Mouse (Mus musculus) hindbrain, postnatal 0 days (tissue): ENCODE data around the gene Galnt10. TPM values are rescaled to one million over a fixed set of nuclear protein-coding genes. Genes with fewer than 3 reads are reported as not detected.

Experiments used
- ATAC-seq: fragments of 200-750 bp; cut with Nextera tagmentation; 2 replicates; pipeline ENCODE4 v1.8.0; 2017; ENCODE audit warnings: mild to moderate bottlenecking, moderate TSS enrichment, moderate library complexity
- DNase-seq: peaks from one replicate; pipeline ENCODE4 v3.0.0-alpha.2; 2015; ENCODE audit warnings: low spot score
- H3K27ac ChIP-seq: fragments of 300-500 bp; sonication (generic); 2 replicates; pipeline ENCODE4 v1.5.1; 2014; ENCODE audit warnings: mild to moderate bottlenecking
- H3K27me3 ChIP-seq: fragments of 300-500 bp; sonication (generic); 2 replicates; pipeline ENCODE4 v1.6.1; 2014; ENCODE audit warnings: low read length, mixed read lengths; ENCODE audit not compliant: insufficient read depth
- H3K36me3 ChIP-seq: fragments of 300-500 bp; sonication (generic); 2 replicates; pipeline ENCODE4 v1.6.1; 2014; ENCODE audit warnings: low read length, mixed read lengths; ENCODE audit not compliant: insufficient read depth
- H3K4me1 ChIP-seq: fragments of 300-500 bp; sonication (generic); 2 replicates; pipeline ENCODE4 v1.6.1; 2014; ENCODE audit warnings: antibody characterized with exemption, low read length, mixed read lengths; ENCODE audit not compliant: insufficient read depth
- H3K4me2 ChIP-seq: fragments of 300-500 bp; sonication (generic); 2 replicates; pipeline ENCODE4 v1.6.1; 2014; ENCODE audit warnings: low read depth, mild to moderate bottlenecking, low read length, moderate library complexity, mixed read lengths
- H3K4me3 ChIP-seq: fragments of 300-500 bp; sonication (generic); 2 replicates; pipeline ENCODE4 v1.5.1; 2014; ENCODE audit warnings: low read length
- H3K9ac ChIP-seq: fragments of 300-500 bp; sonication (generic); replicated peaks from 2 replicates; pipeline ENCODE4 v1.6.1; 2014; ENCODE audit warnings: mild to moderate bottlenecking, low read length, moderate library complexity, mixed read lengths
- H3K9me3 ChIP-seq: fragments of 300-500 bp; sonication (generic); 2 replicates; pipeline ENCODE4 v1.6.1; 2016; ENCODE audit warnings: low read length, mixed read lengths
- CTCF ChIP-seq: IDR thresholded peaks from 2 replicates; pipeline ENCODE4 v1.5.1; 2016; ENCODE audit warnings: antibody characterized with exemption, control low read depth, low read depth
- WGBS: fragments of 180-500 bp; shearing (Covaris S2); extraction: QIAGEN DNeasy Blood & Tissue Kit; methylation state at CpG from one replicate; pipeline ENCODE4 v1.1.7; 2014; 5-methylcytosine and 5-hydroxymethylcytosine counted together
- polyA plus RNA-seq: library from polyadenylated mRNA; unstranded; fragments of >200 nt; fragmentation: Nextera tagmentation; extraction: Ambion mirVana; gene quantifications from 2 replicates; pipeline ENCODE4 v1.2.1, GENCODE M21; 2015
- total RNA-seq: library from RNA; depleted of rRNA; stranded (reverse); fragments of >200 nt; gene quantifications from 2 replicates; pipeline ENCODE4 v1.2.3, GENCODE M21; 2014; rRNA removed

The Galnt10 gene
- total and polyA plus RNA-seq, 2 experiments from 2014 or later, result 10.9 to 20.3 TPM

DNA sequence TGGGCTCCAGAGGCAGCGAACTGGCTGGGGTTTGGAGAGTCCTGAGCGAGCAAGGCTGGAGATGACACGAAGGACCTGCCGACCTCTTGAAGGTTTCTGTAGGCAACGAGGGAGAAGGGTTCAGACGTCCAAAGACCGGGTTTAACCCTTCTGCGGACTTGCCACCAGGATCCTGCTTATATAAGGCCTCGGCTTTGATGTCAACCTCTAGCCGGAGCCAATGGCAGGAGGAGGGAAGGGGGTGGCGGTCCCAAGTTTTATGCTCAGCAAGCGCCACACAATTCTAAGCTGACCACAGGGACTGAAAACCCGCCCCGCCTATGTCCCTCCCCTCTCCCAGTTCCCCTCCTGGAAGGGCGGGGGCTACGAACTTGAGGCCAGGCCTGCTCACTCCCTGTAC is 186.6 kb downstream of the Galnt10 start:
- WGBS, result 9% methylated on average over 16 of the region's 16 CpGs
- Histone ChIP-seq H3K9ac (no peak overlapping the region), H3K4me1 (no peaks in the 10 kb centered on the region), H3K27ac (no peak overlapping the region), H3K27me3 (peaks cover 88% of the 10 kb centered on the region), H3K4me2 (no peak overlapping the region), H3K4me3 (no peak overlapping the region), H3K36me3 (no peaks in the 10 kb centered on the region), H3K9me3 (no peaks in the 10 kb centered on the region)
- DNase-seq (no peak), ATAC-seq (no peak)
- no peak for TF ChIP-seq CTCF

DNA sequence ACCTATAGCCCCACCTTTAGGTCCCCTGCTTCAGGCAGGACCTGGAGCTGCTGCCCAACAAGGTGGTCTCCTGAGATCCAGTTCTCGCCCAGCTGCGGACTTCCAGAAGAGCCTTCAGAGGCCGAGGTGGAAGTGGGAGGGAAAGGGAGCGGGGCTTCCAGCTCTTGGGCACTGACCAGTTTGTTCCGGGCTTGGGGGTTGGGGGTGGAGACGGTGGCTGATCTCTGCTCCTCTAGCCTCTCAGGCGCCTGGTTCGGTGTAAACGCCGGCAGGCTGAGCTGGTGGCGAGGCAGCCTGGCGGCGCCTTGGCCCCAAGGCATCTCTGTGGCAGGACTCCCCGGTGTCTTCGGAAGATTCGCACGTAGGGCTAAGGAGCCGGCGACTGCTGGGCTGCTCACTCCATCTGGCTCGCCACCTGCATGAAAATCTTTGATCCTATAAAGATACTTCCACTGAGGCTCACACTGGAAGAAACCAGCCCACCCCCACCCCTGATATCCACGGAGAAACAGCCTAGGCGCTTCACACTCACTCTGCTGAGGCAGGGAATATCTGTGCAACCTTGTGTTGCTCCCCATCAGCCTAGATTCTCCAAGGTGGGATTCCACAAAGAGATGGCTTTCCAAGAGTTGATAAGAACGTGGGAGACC is 187.4 kb downstream of the Galnt10 start, which contains the start of gene Hand1:
Gene Hand1, minus strand, starts transcription at position 267 of the 650 bp plus-strand sequence.
- WGBS, result 6% methylated on average over 23 of the region's 23 CpGs
- ATAC-seq, result no peak
- no peak for TF ChIP-seq CTCF
- H3K27me3 ChIP-seq, result peaks cover 84% of the 10 kb centered on the region
- DNase-seq, result no peak
- no peak within 1 kb of the TSS for H3K27ac ChIP-seq
- H3K9me3 ChIP-seq, result no peaks in the 10 kb centered on the region
- no peak within 1 kb of the TSS for H3K4me2 ChIP-seq
- no peak within 1 kb of the TSS for H3K4me3 ChIP-seq
- no peaks in the 10 kb centered on the region for H3K4me1 ChIP-seq
- H3K36me3 ChIP-seq, result no peaks in the 10 kb centered on the region
- no peak within 1 kb of the TSS for H3K9ac ChIP-seq

DNA sequence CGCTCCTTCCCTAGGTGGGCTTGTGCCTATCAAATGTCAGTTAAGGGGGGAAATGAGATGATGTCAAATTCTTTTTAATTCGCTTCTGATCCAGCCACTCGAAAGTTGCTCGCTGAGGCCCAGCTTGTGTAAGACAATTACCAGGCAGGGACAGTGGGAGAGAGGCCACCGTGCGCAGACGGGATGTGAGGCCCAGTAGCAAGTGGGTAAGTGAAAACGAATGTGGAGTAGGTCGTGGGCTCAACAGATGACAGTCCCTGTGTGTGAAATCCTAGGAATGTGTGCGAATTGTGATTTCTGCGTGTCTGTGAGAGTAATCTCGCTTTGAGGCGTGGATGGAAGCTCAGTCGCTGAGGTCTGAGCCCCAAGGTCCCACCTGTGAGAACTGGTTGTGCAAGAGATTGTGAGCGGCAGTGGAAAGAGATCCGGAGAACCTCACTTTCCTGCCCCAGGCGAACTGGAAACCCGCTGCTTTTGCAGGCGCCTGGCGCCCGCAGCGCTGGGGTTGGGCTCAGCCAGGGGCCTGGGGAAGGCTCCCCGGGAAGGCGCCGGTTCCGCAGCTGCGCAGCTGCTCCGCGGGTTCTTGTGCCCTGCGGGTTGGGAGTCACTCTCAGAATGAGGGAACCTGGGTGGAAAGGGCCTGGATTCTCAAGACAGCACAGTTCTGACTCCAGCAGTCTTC is 188.2 kb downstream of the Galnt10 start:
- Histone ChIP-seq H3K27me3 (peaks cover 82% of the 10 kb centered on the region), H3K4me2 (no peak overlapping the region), H3K9ac (no peak overlapping the region), H3K9me3 (no peaks in the 10 kb centered on the region), H3K36me3 (no peaks in the 10 kb centered on the region), H3K4me1 (no peaks in the 10 kb centered on the region), H3K4me3 (no peak overlapping the region), H3K27ac (no peak overlapping the region)
- no peak for ATAC-seq
- no peak for TF ChIP-seq CTCF
- 3% methylated on average over 30 of the region's 30 CpGs for WGBS
- no peak for DNase-seq

DNA sequence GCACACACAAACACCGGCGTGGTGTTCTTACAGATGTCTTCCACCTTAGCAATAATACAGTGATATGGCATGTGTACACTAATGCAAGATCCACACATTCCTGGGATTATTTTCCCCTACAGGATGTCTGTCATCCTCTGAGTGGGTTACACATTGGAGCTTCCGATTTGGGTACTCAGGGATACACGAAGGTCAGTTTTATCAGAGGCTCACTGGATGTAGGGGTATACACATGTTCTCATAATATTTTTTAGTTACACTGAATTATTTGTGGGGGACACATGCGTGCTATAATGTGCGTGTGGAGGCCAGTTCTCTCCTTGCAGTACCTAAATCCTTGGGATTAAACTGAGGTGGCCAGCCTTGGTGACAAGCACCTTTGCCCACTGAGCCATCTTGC is 188.8 kb downstream of the Galnt10 start:
- WGBS, result 12% methylated on average over 6 of the region's 6 CpGs
- TF ChIP-seq CTCF, result no peak
- no peaks in the 10 kb centered on the region for H3K4me1 ChIP-seq

DNA sequence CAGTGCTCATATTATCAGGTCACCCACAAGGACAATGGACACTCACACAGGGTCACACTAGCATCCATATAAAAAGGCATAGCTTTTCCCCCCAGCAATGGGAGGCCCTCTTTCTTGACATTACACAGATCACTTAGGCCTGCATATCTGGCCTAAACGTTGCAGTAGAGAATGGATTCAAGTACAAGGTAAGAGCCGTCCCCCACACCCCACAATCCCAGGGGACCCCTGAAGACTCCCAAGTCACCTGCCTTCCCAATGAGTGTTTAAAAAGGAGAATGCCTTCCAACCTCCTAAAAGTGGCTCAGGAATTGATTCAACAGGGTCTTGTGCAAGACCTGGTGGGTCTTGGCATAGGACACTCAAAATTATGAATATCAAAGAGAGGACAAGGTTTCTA is 190.1 kb downstream of the Galnt10 start:
- TF ChIP-seq CTCF, result no peak
- Histone ChIP-seq H3K4me3 (no peak overlapping the region), H3K27me3 (peaks cover 82% of the 10 kb centered on the region)

More for the DNA sequence above, 188.8 kb downstream of the Galnt10 start:
- DNase-seq, result no peak
- Histone ChIP-seq H3K9ac (no peak overlapping the region), H3K27ac (no peak overlapping the region), H3K27me3 (peaks cover 82% of the 10 kb centered on the region), H3K4me2 (no peak overlapping the region), H3K4me3 (no peak overlapping the region), H3K36me3 (no peaks in the 10 kb centered on the region), H3K9me3 (no peaks in the 10 kb centered on the region)
- ATAC-seq, result no peak

DNA sequence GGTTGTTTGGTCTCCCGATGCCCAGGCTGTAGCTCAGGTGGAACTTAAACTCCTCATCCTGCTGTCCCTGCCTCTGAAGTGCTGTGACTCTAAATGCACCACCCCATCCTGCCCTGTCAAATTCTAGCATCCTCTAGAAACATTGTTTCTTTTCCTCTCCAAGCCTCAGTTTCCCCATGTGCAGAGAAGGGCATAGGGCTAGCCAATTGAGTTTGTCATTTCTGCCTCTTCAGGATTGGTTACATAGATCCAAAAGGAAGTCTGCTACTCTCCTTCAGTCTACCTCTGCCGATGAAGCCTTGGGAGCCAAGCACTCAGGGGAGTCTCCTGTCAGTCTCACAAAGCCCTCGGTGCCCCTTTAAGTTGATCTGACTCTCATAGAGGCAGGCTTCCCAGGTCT is 190.7 kb downstream of the Galnt10 start:
- Histone ChIP-seq H3K4me2 (no peak overlapping the region), H3K9me3 (no peaks in the 10 kb centered on the region), H3K36me3 (no peaks in the 10 kb centered on the region), H3K9ac (no peak overlapping the region), H3K27ac (no peak overlapping the region), H3K4me1 (no peaks in the 10 kb centered on the region), H3K4me3 (no peak overlapping the region), H3K27me3 (peaks cover 79% of the 10 kb centered on the region)
- DNase-seq, result no peak
- no peak for TF ChIP-seq CTCF
- 15% methylated on average over 3 of the region's 3 CpGs for WGBS
- ATAC-seq, result no peak

More for the DNA sequence above, 190.1 kb downstream of the Galnt10 start:
- no peak overlapping the region for H3K27ac ChIP-seq
- WGBS, result 12% methylated on average over 2 of the region's 2 CpGs
- DNase-seq (no peak), ATAC-seq (no peak)
- H3K9ac ChIP-seq, result no peak overlapping the region
- H3K36me3 ChIP-seq, result no peaks in the 10 kb centered on the region
- H3K9me3 ChIP-seq, result no peaks in the 10 kb centered on the region
- no peak overlapping the region for H3K4me2 ChIP-seq
- H3K4me1 ChIP-seq, result no peaks in the 10 kb centered on the region

DNA sequence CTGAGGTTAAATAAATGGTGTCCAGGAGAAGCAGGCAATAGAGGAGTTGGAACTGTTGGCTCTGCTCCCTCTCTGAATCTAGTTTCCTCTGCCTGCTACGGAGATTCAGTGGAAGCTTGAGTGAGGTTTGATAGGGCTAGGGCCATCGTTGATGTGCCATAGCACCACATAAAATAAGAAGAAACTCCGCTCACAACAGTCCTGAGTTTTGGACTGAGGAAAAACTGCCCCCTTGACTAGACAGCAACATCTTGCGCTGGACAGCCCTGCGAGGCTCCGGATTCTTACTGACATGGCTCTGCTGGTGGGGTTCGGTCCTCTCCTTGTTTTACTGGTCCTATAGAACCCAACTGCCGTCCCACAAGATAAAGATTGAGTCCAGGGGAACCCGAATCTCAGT is 191.2 kb downstream of the Galnt10 start:
- H3K36me3 ChIP-seq, result no peaks in the 10 kb centered on the region
- TF ChIP-seq CTCF, result no peak
- no peak for ATAC-seq
- H3K27me3 ChIP-seq, result peaks cover 80% of the 10 kb centered on the region
- WGBS, result 6% methylated on average over 9 of the region's 9 CpGs
- DNase-seq, result no peak
- H3K4me2 ChIP-seq, result no peak overlapping the region
- H3K9me3 ChIP-seq, result no peaks in the 10 kb centered on the region
- H3K27ac ChIP-seq, result no peak overlapping the region
- H3K9ac ChIP-seq, result no peak overlapping the region
- H3K4me1 ChIP-seq, result no peaks in the 10 kb centered on the region
- H3K4me3 ChIP-seq, result no peak overlapping the region

Other genes with a start within 250 kb of the Galnt10 start
- gene Fam114a2, start 126.8 kb upstream of the Galnt10 start, total RNA-seq, result 27.3 and 28.9 TPM in 2 replicates
- 51.0 and 51.2 TPM in 2 replicates for gene Fam114a2, start 126.8 kb upstream of the Galnt10 start, polyA plus RNA-seq
- gene Mfap3, start 126.8 kb upstream of the Galnt10 start, total RNA-seq, result 39.5 and 47.7 TPM in 2 replicates
- 46.6 and 48.5 TPM in 2 replicates for gene Mfap3, start 126.8 kb upstream of the Galnt10 start, polyA plus RNA-seq
- 25.3 and 31.0 TPM in 2 replicates for gene Sap30l, start 156.2 kb downstream of the Galnt10 start, total RNA-seq
- gene Sap30l, start 156.2 kb downstream of the Galnt10 start, polyA plus RNA-seq, result 10.7 and 12.4 TPM in 2 replicates
- not detected in 2 replicates for gene Hand1, start 187.4 kb downstream of the Galnt10 start, total RNA-seq
- not detected in 2 replicates for gene Hand1, start 187.4 kb downstream of the Galnt10 start, polyA plus RNA-seq